Mouse (Mus musculus) embryo, embryonic 9.5 days (tissue): ENCODE results near the gene Rrp7a.
"Not testable (repeated sequence)": the region's sequence is repeated elsewhere in the genome, so short reads cannot be mapped to it uniquely, and the experiment has no call there.

Source experiments
- DNase-seq: peaks from one replicate; pipeline ENCODE4 v3.0.0-alpha.2; 2017; ENCODE audit errors: extremely low spot score

Rrp7a gene

GRCm38 (mm10) chr15:83156929-83157666 lies 34.5 kb upstream of the Rrp7a start:
- DNase-seq = peak; percentile 66

DNA sequence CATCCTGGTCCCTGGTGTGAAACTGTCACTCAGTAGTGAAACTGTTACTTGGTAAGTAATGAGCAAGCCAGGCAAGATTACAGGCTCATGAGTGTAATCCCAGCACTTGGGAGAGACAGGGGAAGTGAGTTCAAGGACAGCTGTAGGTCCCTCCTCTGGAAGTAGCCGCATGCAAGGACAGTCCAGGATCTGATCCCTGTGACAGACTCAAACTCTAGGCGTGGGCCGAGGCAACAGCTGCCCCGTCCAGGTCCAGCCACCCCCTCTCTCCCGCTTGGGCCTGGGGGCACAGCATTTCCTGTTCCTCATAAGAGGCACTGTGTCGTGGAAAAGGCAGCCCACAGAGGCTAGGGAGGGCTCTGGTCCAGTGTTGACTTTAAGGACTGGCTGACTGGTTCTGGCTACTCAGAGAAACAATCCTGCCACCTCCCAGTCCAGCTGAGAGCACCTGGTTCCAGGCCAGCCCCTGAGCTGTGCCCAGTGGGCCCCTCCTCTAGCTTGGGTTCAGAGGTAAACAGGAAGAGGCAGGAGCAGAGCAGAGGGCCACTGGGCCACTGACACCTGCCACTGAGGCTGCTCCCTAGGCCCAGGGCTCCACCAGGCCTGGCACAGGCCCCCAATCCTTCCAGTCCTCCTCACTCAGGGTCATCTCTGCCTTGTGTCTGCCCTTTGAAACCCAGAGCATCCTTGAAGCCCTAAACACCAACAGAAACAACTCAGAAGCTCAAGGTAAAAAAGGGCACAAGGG lies 33.2 kb upstream of the Rrp7a start:
- DNase-seq = no peak

DNA sequence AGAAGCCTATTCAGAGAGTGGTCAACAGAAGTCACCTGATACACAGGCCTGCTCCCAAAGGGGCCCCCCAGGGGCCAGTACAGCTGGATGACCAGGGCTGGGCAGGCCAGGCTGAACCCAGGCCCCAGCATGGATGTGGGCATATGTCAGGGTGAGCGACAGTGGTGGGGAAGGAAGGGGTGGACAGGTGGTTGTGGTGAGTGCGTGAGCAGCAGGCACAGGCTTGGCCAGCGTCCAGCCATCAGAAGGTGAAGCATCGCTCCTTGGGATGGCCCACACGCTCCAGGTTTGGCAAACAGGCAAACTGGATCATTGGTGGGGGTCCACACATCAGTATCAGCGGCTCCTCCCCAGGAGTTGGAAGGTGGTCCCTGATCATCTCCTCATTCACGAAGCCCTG lies 31.7 kb upstream of the Rrp7a start:
- DNase-seq = no peak

GRCm38 (mm10) chr15:83150694-83151093 lies 28.1 kb upstream of the Rrp7a start:
- DNase-seq = no peak

DNA sequence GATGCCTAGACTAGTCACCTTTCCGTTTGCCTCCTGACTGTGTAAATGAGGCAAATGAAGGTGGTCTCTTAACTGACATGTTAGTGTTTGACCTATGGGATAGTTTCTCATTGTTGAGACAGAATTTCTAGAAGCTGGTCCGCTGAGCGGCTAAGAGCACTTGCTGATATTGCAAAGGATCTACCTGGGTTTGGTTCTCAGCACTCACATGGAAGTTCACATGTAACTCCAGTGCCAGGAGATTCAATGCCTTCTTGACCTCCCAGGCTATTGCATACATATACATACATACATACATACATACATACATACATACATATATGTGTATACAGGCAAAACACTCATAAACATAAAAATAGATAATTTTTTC lies 27.5 kb upstream of the Rrp7a start:
- DNase-seq = no peak

GRCm38 (mm10) chr15:83149196-83150072 lies 26.8 kb upstream of the Rrp7a start, which contains the start of gene Poldip3:
TSS of gene Poldip3 (minus strand) at chr15:83149384.
- peak; percentile 97 for DNase-seq

DNA sequence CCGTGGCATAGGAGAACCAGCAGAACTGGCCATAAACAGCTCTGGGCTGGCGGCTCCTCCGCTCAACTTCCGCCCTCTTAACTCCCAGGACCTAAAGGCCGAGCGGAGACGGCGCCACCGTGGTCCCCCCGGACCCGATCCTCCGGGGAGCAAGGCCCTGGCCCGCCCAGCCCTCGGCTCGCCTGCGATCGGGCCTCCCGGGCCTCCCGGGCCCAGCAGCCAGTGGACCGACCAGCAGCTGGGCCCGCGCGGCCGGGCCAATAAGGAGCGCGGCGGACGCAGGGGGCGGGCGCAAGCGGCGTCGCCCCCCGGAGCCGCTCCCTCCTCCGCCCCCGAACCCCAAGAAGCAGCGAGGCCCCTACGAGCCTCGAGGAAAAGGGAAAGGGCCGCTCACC lies 26.2 kb upstream of the Rrp7a start:
- no peak for DNase-seq

GRCm38 (mm10) chr15:83148395-83148794 lies 25.8 kb upstream of the Rrp7a start:
- DNase-seq = no peak

DNA sequence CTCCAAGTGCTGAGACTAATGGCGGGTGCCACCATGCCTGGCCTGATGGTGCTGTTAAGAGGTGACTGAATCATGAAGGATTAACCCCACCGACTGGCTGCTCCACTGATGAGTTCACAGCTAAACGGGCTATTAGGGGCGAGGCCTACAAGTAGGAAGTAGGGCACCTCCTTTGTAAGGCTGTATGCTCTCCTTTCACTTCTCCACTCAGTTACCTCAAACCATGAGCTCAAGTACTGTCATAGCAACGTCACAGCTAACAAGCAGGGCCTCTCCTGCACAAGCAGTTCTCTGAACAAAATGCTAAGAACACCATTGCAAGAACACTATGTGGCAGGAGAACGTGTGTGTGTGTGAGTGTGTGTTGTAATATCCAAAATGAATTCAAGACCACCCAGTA lies 22.9 kb upstream of the Rrp7a start:
- DNase-seq = no peak

- no peak for DNase-seq
Observed at GRCm38 (mm10) chr15:83142861-83143260, 20.3 kb upstream of the Rrp7a start.

- no peak for DNase-seq
Observed at GRCm38 (mm10) chr15:83135654-83136053, 13.1 kb upstream of the Rrp7a start.

DNA sequence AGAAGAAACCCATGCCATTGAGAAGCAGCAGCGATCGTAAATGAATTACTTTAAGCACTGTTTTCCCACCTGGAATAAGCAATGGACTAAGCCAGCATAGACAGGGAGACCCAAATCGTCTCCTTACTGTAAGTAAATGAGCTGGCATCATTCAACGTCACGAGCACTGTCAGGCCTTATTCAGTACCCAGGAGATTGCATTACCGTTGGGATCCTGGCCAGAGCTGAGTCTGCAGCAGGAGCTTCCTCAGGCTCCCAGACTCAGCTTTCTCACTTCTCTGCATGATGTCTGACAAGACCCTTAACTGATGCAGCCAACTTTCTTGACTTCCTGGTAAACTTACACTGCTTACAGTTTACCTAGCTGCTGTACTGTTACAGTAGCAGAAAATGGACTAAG lies 12.1 kb upstream of the Rrp7a start:
- DNase-seq = no peak

- DNase-seq = no peak
Observed at GRCm38 (mm10) chr15:83129530-83130231, 7.1 kb upstream of the Rrp7a start.

DNA sequence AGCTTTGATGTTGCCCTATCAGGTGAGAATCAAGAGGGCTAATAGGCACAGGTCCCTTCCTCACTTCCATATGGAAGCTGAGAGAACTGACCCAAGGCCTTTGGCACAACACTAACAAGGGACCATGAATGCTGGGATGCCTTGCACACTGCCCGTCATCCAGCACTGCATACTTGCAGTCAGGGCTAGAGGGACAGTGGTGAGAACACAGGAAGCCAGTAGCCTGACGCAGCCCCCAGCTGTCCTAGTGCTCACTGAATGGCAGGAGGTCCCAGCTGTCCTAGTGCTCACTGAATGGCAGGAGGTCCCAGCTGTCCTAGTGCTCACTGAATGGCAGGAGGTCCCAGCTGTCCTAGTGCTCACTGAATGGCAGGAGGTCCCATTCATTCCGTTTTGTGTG lies 4.4 kb upstream of the Rrp7a start:
- DNase-seq = not testable (repeated sequence)

DNA sequence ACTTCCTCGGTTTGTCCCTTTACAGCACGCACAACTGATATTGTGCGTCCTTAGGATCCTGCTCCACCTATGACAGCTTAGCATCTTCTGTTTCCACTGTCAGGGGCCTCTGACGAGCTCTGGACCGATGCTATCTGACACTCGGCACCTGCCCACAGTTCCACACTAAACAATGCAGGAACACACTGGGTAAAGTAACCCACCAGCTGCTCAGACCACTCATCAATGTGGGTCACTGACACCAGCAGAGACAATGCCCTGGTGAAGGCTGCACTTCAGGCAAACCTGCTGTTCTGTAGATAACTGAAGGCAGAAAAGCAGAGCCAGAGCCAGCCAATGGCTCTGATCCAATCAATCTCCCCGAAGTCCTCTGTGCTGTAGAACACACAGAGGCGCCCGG lies 4.0 kb upstream of the Rrp7a start:
- no peak for DNase-seq

DNA sequence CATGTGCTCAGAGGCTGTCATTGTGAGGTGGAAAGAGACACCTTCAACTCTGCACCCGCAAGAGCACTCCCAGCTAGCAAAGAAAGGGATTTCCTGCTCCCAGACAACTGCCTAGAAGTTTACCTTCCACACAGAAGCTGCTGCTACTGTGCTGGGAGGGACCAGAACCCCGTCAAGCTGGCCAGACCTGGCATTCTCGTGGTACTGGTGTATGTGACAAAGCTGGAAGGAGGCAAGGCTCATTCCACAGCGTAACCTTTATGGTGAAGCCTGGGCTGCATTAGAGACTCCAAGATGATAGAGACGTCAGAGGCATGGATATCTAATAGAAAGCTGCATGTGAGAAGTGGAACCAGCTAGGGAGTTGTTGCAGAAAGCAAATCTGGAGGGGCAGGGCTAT lies 2.0 kb upstream of the Rrp7a start:
- no peak for DNase-seq

- peak; percentile 71 for DNase-seq
Observed at GRCm38 (mm10) chr15:83121709-83122565, 664 bp downstream of the Rrp7a start.

DNA sequence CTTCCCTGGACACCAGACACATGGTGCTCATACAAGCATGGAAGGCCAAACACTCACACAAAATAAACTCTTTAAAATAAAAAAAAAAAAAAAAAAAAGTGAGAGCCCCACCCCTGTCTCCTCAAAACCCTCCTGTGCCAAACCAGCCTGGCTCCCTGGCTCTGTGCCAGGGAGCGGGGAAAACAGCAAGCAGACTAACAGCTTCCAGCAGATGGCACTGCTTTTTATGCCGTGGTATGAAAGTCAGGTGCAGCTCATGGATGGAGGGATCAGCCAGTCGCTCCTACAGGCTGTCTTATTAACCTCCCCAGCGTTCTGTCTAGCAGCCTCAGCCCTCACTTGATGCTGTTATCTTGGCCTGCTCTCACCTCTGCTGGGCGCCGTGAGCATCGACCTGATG lies 4.2 kb downstream of the Rrp7a start:
- no peak for DNase-seq

- DNase-seq = peak; percentile 29
Observed at GRCm38 (mm10) chr15:83115071-83115470, 7.5 kb downstream of the Rrp7a start.

- DNase-seq = no peak
Observed at GRCm38 (mm10) chr15:83114106-83114505, 8.5 kb downstream of the Rrp7a start.

GRCm38 (mm10) chr15:83112898-83113297 lies 9.7 kb downstream of the Rrp7a start:
- peak; percentile 58 for DNase-seq
